Mouse (Mus musculus) kidney, embryonic 16.5 days (tissue): Measurements from ENCODE around the gene Spp1. TPM values are rescaled to one million over a fixed set of nuclear protein-coding genes. Genes with fewer than 3 reads are reported as not detected.
"Not testable (repeated sequence)": the region's sequence is repeated elsewhere in the genome, so short reads cannot be mapped to it uniquely, and the experiment has no call there.

Experiments
- ATAC-seq: fragments of 200-750 bp; cut with Nextera tagmentation; 2 replicates; pipeline ENCODE4 v1.8.0; 2017; ENCODE audit warnings: moderate TSS enrichment; ENCODE audit not compliant: low FRiP score, low TSS enrichment
- H3K27ac ChIP-seq: fragments of 300-500 bp; sonication (generic); 2 replicates; pipeline ENCODE4 v1.5.1; 2014; ENCODE audit warnings: low read length
- H3K27me3 ChIP-seq: fragments of 300-500 bp; sonication (generic); 2 replicates; pipeline ENCODE4 v1.6.1; 2014; ENCODE audit warnings: low read length, control low read depth, mixed read lengths; ENCODE audit not compliant: insufficient read depth
- H3K36me3 ChIP-seq: fragments of 300-500 bp; sonication (generic); 2 replicates; pipeline ENCODE4 v1.6.1; 2014; ENCODE audit warnings: low read length, control low read depth, mixed read lengths; ENCODE audit not compliant: insufficient read depth
- H3K4me1 ChIP-seq: fragments of 300-500 bp; sonication (generic); 2 replicates; pipeline ENCODE4 v1.6.1; 2014; ENCODE audit warnings: low read length, control low read depth, mixed read lengths; ENCODE audit not compliant: insufficient read depth
- H3K4me2 ChIP-seq: fragments of 300-500 bp; sonication (generic); replicated peaks from 2 replicates; pipeline ENCODE4 v1.6.1; 2014; ENCODE audit warnings: low read depth, low read length
- H3K4me3 ChIP-seq: fragments of 300-500 bp; sonication (generic); 2 replicates; pipeline ENCODE4 v1.5.1; 2014; ENCODE audit warnings: mild to moderate bottlenecking, low read length
- H3K9ac ChIP-seq: fragments of 300-500 bp; sonication (generic); replicated peaks from 2 replicates; pipeline ENCODE4 v1.6.1; 2014; ENCODE audit warnings: low read length
- H3K9me3 ChIP-seq: fragments of 300-500 bp; sonication (generic); 2 replicates; pipeline ENCODE4 v1.6.1; 2016; ENCODE audit warnings: low read length, control low read depth
- WGBS: fragments of 180-500 bp; shearing (Covaris S2); extraction: QIAGEN DNeasy Blood & Tissue Kit; methylation state at CpG from one replicate; pipeline ENCODE4 v1.1.7; 2014; 5-methylcytosine and 5-hydroxymethylcytosine counted together
- polyA plus RNA-seq: library from polyadenylated mRNA; unstranded; fragments of >200 nt; fragmentation: Nextera tagmentation; extraction: Ambion mirVana; gene quantifications from 2 replicates; pipeline ENCODE4 v1.2.1, GENCODE M21; 2015

The Spp1 gene
- polyA plus RNA-seq, 1 experiment from 2014 or later: 243 TPM

GRCm38 (mm10) chr5:104423861-104424260 is 11.1 kb upstream of the Spp1 start:
- Histone ChIP-seq H3K4me1 (0 out of 2 replicates have a peak, but pooled peaks cover 2% of the 10 kb centered on the region), H3K27ac (no peak overlapping the region), H3K9me3 (no peaks in the 10 kb centered on the region), H3K9ac (no peak overlapping the region), H3K27me3 (no peaks in the 10 kb centered on the region), H3K4me3 (no peak overlapping the region), H3K36me3 (no peaks in the 10 kb centered on the region), H3K4me2 (no peak overlapping the region)
- peak; percentile 51; the same call in 1 of the 2 replicates for ATAC-seq
- 60% methylated on average over 3 of the region's 3 CpGs for WGBS

GRCm38 (mm10) chr5:104425949-104426348 is 9.0 kb upstream of the Spp1 start:
- Histone ChIP-seq H3K9me3 (no peaks in the 10 kb centered on the region), H3K9ac (no peak overlapping the region), H3K4me2 (no peak overlapping the region), H3K27ac (no peak overlapping the region), H3K4me3 (no peak overlapping the region), H3K36me3 (no peaks in the 10 kb centered on the region), H3K4me1 (no peaks in the 10 kb centered on the region), H3K27me3 (no peaks in the 10 kb centered on the region)
- WGBS: 67% methylated on average over 8 of the region's 8 CpGs
- ATAC-seq: no peak

GRCm38 (mm10) chr5:104432886-104433285 is 2.0 kb upstream of the Spp1 start:
- H3K9ac ChIP-seq: no peak overlapping the region
- H3K4me2 ChIP-seq: peak overlapping the region; percentile 23; the same call in 1 of the 2 replicates
- no peak overlapping the region for H3K4me3 ChIP-seq
- H3K27me3 ChIP-seq: no peaks in the 10 kb centered on the region
- H3K36me3 ChIP-seq: no peaks in the 10 kb centered on the region
- H3K27ac ChIP-seq: no peak overlapping the region
- 38% methylated on average over 12 of the region's 12 CpGs for WGBS
- H3K9me3 ChIP-seq: no peaks in the 10 kb centered on the region
- H3K4me1 ChIP-seq: no peaks in the 10 kb centered on the region
- peak; percentile 35; the same call in 1 of the 2 replicates for ATAC-seq

- 37% methylated on average over 6 of the region's 6 CpGs for WGBS
Observed at GRCm38 (mm10) chr5:104433968-104434565, 851 bp upstream of the Spp1 start.

GRCm38 (mm10) chr5:104436406-104437076 is 1.6 kb downstream of the Spp1 start:
- Histone ChIP-seq H3K4me1 (no peaks in the 10 kb centered on the region), H3K9ac (no peak overlapping the region), H3K4me2 (no peak overlapping the region), H3K36me3 (no peaks in the 10 kb centered on the region), H3K27ac (peak overlapping the region; percentile 21; the same call in 1 of the 2 replicates), H3K4me3 (no peak overlapping the region), H3K27me3 (no peaks in the 10 kb centered on the region), H3K9me3 (no peaks in the 10 kb centered on the region)
- no peak for ATAC-seq
- 68% methylated on average over 7 of the region's 7 CpGs for WGBS

More at GRCm38 (mm10) chr5:104433968-104434565, 851 bp upstream of the Spp1 start:
- no peaks in the 10 kb centered on the region for H3K9me3 ChIP-seq
- no peak overlapping the region for H3K4me3 ChIP-seq
- H3K36me3 ChIP-seq: no peaks in the 10 kb centered on the region
- H3K27ac ChIP-seq: no peak overlapping the region
- H3K27me3 ChIP-seq: no peaks in the 10 kb centered on the region
- no peak for ATAC-seq
- H3K4me2 ChIP-seq: no peak overlapping the region
- no peak overlapping the region for H3K9ac ChIP-seq
- H3K4me1 ChIP-seq: no peaks in the 10 kb centered on the region

- Histone ChIP-seq H3K36me3 (no peaks in the 10 kb centered on the region), H3K9me3 (no peaks in the 10 kb centered on the region), H3K4me2 (no peak overlapping the region), H3K27me3 (no peaks in the 10 kb centered on the region), H3K9ac (no peak overlapping the region), H3K4me3 (no peak overlapping the region), H3K27ac (no peak overlapping the region), H3K4me1 (no peaks in the 10 kb centered on the region)
- no peak for ATAC-seq
- WGBS: 65% methylated on average over 6 of the region's 6 CpGs
Observed at GRCm38 (mm10) chr5:104442396-104442795, 7.5 kb downstream of the Spp1 start.

GRCm38 (mm10) chr5:104442850-104443249 is 7.9 kb downstream of the Spp1 start:
- no peak overlapping the region for H3K4me3 ChIP-seq
- H3K27ac ChIP-seq: no peak overlapping the region
- H3K4me1 ChIP-seq: no peaks in the 10 kb centered on the region
- H3K36me3 ChIP-seq: no peaks in the 10 kb centered on the region
- no peaks in the 10 kb centered on the region for H3K9me3 ChIP-seq
- H3K27me3 ChIP-seq: no peaks in the 10 kb centered on the region
- no peak overlapping the region for H3K9ac ChIP-seq
- 73% methylated on average over 1 of the region's 1 CpGs for WGBS
- no peak overlapping the region for H3K4me2 ChIP-seq
- ATAC-seq: no peak

- Histone ChIP-seq H3K4me2 (no peak overlapping the region), H3K36me3 (no peaks in the 10 kb centered on the region), H3K27me3 (no peaks in the 10 kb centered on the region), H3K9me3 (no peaks in the 10 kb centered on the region), H3K27ac (no peak overlapping the region), H3K4me3 (no peak overlapping the region), H3K9ac (no peak overlapping the region), H3K4me1 (no peaks in the 10 kb centered on the region)
- WGBS: 10% methylated on average over 3 of the region's 3 CpGs
- ATAC-seq: peak; percentile 87
Observed at GRCm38 (mm10) chr5:104446156-104446555, 11.2 kb downstream of the Spp1 start.

GRCm38 (mm10) chr5:104448346-104448745 is 13.4 kb downstream of the Spp1 start:
- H3K36me3 ChIP-seq, H3K4me3 ChIP-seq, H3K9me3 ChIP-seq, H3K27me3 ChIP-seq, H3K27ac ChIP-seq, ATAC-seq, H3K4me2 ChIP-seq, H3K4me1 ChIP-seq, H3K9ac ChIP-seq: not testable (repeated sequence)
- 24% methylated on average over 6 of the region's 6 CpGs for WGBS

GRCm38 (mm10) chr5:104449491-104449890 is 14.6 kb downstream of the Spp1 start:
- 41% methylated on average over 3 of the region's 3 CpGs for WGBS
- no peaks in the 10 kb centered on the region for H3K4me1 ChIP-seq

More at GRCm38 (mm10) chr5:104449491-104449890, 14.6 kb downstream of the Spp1 start:
- Histone ChIP-seq H3K9me3 (no peaks in the 10 kb centered on the region), H3K36me3 (no peaks in the 10 kb centered on the region), H3K4me3 (no peak overlapping the region), H3K4me2 (no peak overlapping the region), H3K9ac (no peak overlapping the region), H3K27me3 (no peaks in the 10 kb centered on the region), H3K27ac (no peak overlapping the region)
- ATAC-seq: no peak
